Mouse (Mus musculus): Measurements from ENCODE around the gene Caml. TPM values are rescaled to one million over a fixed set of nuclear protein-coding genes. Genes with fewer than 3 reads are reported as not detected.
"Not testable (repeated sequence)": the region's sequence is repeated elsewhere in the genome, so short reads cannot be mapped to it uniquely, and the experiment has no call there.

Caml gene
- polyA plus RNA-seq, 1 experiment: 17.6 TPM

DNA sequence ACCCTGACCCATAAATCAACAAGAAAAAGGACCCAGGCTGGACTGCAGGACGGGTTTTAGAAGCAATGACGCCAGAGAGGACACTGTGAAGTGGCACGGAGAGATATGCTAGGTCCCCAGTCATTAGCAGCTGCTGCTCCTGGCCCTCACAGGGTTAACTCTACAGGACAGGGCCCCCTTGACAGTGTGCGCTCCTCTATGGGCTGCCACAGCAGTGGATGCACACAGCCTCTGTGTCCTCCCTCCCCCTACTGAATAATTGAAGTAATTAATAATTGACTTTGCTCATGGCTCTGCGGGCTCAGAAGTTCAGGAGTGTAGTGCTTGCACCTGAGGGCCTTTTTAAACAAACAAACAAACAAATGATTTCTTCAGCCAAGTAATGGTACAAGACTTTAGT is 9.3 kb upstream of the Caml start:
- no peak for DNase-seq (ENCODE audit: low read depth, low spot score)
- WGBS: 59% methylated on average over 5 of the region's 5 CpGs

DNA sequence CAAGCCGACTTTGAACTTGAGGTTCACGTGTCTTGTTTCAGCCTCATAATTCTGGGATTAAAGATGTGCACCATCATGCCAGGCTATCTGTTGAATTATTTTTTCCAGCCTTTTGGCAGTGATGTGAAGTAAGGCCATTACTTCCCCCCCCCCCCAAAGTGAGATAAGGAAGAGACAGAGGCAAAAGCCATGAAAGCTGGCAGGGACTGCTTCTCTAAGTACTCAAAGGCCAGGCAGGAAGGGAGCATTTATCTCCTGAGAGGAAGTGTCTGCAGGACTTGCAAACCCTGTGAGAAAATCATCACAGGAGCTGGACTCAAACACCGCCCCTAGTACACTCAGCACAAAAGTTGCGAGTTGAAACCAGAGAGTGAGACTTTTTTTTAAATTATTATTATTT is 3.5 kb upstream of the Caml start:
- DNase-seq (ENCODE audit: low read depth, low spot score): no peak
- WGBS: 86% methylated on average over 4 of the region's 4 CpGs

DNA sequence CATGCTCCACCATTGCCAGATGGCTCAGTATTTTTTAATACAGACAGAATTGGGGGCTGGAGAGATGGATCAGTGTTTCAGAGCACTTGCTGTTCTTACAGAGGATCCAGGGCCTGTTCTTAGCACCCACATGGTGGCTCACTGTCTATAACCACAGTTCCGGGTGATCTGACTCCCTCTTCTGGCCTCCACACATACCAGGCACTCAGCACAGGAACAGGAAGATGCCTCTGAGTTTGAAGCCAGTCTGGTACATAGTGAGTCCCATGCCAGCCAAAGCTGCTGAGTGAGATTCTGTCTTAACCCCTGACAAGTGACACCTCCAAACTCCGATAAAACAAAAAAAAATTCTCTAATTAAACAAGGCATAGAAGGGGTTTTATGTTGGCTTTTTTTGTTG is 2.5 kb upstream of the Caml start:
- WGBS: 68% methylated on average over 2 of the region's 2 CpGs
- DNase-seq (ENCODE audit: low read depth, low spot score): no peak

DNA sequence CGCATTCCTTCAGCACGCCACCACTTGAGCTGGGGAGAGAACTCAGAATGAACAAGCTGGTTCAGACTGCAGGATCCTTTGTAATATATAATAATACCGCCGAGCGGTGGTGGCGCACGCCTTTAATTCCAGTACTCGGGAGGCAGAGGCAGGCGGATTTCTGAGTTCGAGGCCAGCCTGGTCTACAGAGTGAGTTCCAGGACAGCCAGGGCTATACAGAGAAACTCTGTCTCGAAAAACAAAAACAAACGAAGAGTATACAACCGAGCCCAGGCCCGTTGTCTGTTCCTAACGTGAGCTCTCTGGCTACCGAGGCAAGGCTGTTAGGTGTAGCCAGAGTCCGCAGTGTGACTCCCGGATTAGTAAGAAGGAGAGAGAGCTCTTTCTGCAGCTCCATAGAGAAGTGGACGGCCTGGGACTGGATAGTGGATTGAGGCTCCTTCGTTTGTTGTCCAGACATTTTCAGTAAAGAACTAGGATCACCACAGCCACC is 603 bp upstream of the Caml start:
- DNase-seq (ENCODE audit: low read depth, low spot score): not testable (repeated sequence)
- WGBS: 9% methylated on average over 20 of the region's 20 CpGs

DNA sequence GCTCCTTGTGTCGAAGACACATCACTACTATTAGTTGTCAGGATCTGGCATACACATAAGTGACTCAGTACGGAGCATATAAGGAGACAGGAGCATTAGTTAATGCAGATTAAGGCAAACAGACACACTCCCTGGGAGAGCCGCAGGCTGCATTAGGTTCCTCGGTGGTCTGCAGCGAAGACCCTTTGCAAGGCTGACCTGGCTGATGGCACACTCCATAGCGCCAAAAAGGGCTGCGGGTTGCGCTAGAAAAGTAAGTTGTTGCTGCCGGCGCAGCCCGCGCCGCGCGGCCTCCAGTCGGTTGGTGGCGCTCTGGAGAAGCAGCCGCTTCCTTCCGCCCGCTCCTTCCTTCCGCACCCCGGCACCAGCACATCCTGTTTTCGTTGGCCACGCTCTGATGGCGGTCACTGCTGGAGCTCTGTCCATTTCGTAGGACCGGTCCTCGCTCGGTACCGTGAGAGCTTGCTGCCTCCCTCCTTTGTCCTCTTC is 11.9 kb downstream of the Caml start, which contains the start of gene Ddx46:
Ddx46 (plus strand) TSS at position 389 of the 489 bp plus-strand sequence.
- peak; percentile 52 for DNase-seq (ENCODE audit: low read depth, low spot score)
- WGBS: 3% methylated on average over 30 of the region's 30 CpGs

DNA sequence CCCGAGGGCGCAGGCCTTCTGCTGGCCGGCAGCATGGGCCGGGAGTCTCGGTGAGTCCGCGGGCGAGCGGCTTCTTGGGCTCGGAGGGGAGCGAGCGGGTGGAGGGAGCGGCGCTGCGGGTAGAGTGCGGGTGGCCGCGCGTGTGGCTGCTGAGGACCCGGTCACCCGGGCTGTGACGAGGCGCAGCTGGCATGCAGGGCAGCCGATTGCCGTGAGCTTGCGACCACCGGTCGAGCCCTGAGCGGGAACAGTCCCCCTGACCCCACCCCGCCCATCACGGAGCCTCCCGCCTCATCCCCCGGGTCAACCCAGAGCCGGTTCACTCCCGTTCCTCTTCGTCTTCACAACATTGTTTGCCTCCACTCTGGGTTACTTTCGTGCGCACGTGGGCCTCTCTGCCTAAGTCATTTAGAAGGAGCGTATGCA is 12.4 kb downstream of the Caml start:
- under 1% methylated on average over 40 of the region's 40 CpGs for WGBS
- DNase-seq (ENCODE audit: low read depth, low spot score): no peak

DNA sequence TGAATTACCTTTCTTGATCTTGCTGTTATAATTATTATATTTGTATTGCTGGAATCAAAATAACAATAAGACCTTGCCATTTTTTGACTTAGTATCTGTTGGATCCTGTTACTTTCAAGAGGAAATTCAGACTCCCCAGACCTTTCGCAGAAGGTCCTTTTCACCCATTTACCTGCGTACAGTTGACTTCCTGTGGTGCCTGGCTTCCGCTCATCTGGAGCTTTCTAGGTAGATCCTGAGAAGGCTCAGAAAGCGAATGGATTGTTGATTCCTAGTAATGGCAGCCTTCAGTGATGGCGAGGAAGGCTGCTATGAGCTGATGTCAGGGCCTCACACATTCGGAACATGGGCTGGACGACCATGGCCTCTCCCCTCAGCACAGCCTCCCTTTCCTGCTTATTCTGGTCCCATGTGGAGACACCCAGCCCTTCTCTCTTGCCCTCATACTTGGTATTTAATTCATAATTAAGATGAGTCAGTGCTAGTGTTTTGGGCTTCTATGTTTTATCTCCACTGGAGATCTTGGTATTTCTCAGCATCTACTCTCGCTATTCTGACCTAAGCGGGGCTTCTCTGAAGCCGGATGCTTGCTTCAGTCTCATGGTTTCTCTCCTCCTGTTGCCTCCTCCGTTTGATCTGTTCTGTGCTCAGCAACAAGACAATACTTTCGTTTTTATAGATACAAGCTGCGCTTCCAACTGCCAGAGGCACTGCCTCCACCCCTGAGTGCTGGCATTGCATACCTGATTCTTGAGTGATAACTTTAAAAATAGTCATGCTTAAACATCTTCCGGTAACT is 13.6 kb downstream of the Caml start:
- DNase-seq (ENCODE audit: low read depth, low spot score): no peak
- WGBS: 87% methylated on average over 14 of the region's 14 CpGs

DNA sequence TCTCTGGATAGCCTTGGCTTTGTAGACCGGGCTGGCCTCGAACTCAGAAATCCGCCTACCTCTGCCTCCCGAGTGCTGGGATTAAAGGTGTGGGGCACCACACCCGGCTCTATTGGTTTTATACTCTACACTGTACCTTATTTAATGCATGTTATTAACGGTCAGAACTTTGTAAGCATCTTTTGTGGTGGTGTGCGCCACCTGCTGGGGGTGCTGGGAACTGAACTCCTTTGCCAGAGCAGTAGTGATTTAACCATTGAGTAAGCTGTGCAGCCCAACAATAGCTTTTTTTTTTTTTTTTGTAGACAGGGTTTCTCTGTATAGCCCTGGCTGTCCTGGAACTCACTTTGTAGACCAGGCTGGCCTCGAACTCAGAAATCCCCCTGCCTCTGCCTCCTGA is 17.7 kb downstream of the Caml start:
- DNase-seq (ENCODE audit: low read depth, low spot score): not testable (repeated sequence)
- 30% methylated on average over 8 of the region's 8 CpGs for WGBS

DNA sequence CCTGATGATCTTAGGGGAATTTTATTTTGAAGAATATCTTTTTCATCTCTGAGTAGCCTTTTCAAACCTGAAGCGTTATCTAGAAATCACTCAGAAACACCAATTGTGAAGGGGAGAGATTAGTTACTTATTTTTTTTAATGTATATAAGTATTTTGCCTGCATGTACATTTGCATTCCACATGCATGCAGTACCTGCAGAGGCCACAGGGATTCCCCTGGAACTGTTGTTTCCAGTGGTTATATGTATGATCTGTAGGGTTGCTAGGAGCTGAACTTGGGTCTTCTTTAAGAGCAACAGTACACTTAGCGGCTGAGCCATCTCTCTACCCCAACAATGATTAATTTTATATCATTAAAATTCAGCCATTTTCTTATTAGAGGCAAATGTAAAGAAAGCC is 21.7 kb downstream of the Caml start:
- DNase-seq (ENCODE audit: low read depth, low spot score): no peak
- WGBS: 93% methylated on average over 2 of the region's 2 CpGs

DNA sequence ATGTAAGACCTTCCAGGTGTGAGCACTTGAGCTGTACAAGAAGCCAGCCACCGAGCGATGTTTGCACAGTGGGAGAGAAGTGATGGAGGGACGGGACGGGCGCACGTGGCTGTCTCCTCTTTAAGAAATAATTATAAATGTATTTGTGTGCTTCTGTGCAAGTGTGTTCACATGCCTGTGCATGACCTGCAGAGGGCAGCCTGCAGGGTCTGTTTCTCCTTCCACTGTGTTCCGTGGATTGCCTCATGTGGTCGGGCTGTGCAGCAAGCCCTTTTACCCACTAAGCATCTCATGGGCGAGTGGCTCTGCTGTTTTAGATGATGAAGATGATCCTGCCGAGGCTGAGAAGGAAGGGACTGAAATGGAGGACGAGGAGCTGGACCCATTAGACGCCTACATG is 27.3 kb downstream of the Caml start:
- 90% methylated on average over 12 of the region's 12 CpGs for WGBS

DNA sequence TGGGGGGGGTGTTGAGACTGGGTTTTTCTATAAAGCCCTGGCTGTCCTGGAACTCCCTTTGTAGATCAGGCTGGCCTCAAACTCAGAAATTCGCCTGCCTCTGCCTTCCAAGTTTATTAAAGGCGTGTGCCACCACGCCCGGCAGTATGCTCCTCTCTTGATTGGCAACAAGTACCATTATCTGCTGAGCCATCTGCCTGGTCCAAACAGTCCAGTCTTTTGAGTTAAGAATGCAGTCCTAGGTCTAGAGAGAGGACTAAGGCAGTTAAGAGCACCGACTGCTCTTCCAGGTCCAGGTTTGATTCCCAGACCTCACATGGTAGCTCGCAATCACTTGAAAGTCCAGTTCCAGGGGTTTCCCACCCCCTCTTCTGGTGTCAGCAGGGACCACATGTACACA is 28.2 kb downstream of the Caml start:
- DNase-seq (ENCODE audit: low read depth, low spot score): no peak
- WGBS: 81% methylated on average over 6 of the region's 6 CpGs

More for the DNA sequence above, 27.3 kb downstream of the Caml start:
- no peak for DNase-seq (ENCODE audit: low read depth, low spot score)

DNA sequence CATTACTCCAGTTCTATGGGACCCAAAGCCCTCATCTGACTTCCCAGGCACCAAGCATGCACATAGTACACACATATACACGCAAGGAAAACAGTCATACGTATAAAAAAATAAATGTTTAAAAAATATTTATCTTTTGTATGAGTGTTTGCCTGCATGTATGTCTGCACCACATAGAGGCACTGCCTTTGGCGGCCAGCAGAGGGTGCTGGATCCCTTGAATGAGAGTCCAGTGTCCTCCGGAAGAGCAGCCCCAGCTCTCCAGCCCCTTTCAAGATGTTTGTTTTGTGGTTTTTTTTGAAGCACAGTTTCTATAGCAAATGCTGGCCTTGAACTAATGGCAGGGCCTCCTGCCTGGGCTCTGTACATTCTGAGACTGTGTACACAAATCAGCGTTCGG is 45.7 kb downstream of the Caml start:
- no peak for DNase-seq (ENCODE audit: low read depth, low spot score)
- 80% methylated on average over 6 of the region's 6 CpGs for WGBS

DNA sequence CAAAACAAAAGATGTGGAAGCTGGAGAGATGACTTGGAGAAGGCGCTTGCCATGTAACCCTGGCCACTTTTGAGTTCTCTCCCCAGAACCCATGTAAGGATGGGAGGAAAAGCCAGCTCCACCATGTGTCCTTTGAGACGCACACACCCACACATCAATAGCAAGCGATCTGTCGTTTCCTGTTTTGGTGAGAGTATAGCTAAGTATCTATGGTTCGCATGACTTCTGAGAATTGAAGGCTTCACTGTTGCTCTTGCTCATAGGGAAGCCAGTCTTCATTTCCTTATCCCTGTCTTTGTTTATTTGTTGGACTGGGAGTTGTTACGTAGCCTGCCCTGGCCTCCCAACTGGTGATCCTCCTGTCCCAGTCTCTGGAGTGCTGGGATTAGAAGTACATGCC is 49.9 kb downstream of the Caml start:
- DNase-seq (ENCODE audit: low read depth, low spot score): no peak
- 90% methylated on average over 6 of the region's 6 CpGs for WGBS

DNA sequence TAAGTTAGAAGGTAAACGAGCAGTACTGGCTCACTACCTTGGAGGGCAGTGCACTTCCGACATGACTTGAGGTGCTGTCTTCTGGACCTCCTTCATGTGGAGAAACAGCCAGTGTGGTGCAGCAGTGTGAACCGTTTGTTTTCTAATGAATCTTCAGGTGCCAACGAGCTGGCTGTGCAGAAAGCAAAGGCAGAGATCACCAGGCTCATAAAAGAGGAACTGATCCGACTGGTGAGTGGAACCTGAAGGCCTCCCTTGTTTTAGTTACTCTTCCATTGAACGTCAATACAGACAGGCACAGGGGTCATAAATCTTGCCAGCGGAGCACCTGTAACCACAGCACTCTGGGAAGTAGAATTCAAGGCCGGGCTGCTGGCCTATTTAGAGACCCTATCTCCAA is 54.6 kb downstream of the Caml start:
- 45% methylated on average over 8 of the region's 8 CpGs for WGBS
- no peak for DNase-seq (ENCODE audit: low read depth, low spot score)

Other genes starting within 250 kb of the Caml start
- 1.0 and 1.4 TPM in 2 replicates for gene Slc34a1, start 224.8 kb upstream of the Caml start, polyA plus RNA-seq (2012; rRNA removed)
- not detected in 2 replicates for gene Pfn3, start 207.8 kb upstream of the Caml start, polyA plus RNA-seq (2012; rRNA removed)
- gene F12, start 196.2 kb upstream of the Caml start, polyA plus RNA-seq (2012; rRNA removed): 0.06 and 0.60 TPM in 2 replicates
- 56.4 and 63.8 TPM in 2 replicates for gene Grk6, start 177.9 kb upstream of the Caml start, polyA plus RNA-seq (2012; rRNA removed)
- 2.2 and 2.5 TPM in 2 replicates for gene Prr7, start 158.7 kb upstream of the Caml start, polyA plus RNA-seq (2012; rRNA removed)
- 8.0 and 8.2 TPM in 2 replicates for gene Dbn1, start 134.9 kb upstream of the Caml start, polyA plus RNA-seq (2012; rRNA removed)
- 72.4 and 77.3 TPM in 2 replicates for gene Pdlim7, start 109.3 kb upstream of the Caml start, polyA plus RNA-seq (2012; rRNA removed)
- gene Dok3, start 93.7 kb upstream of the Caml start, polyA plus RNA-seq (2012; rRNA removed): 20.3 and 20.9 TPM in 2 replicates
- gene Ddx41, start 86.3 kb upstream of the Caml start, polyA plus RNA-seq (2012; rRNA removed): 48.3 and 53.7 TPM in 2 replicates
- 59.6 and 62.7 TPM in 2 replicates for gene Fam193b, start 51.9 kb upstream of the Caml start, polyA plus RNA-seq (2012; rRNA removed)
- gene Tmed9, start 49.3 kb upstream of the Caml start, polyA plus RNA-seq (2012; rRNA removed): 86.6 and 105 TPM in 2 replicates
- gene B4galt7, start 23.1 kb upstream of the Caml start, polyA plus RNA-seq (2012; rRNA removed): 19.0 and 21.8 TPM in 2 replicates
- gene Ddx46, start 12.0 kb downstream of the Caml start, polyA plus RNA-seq (2012; rRNA removed): 8.4 and 13.6 TPM in 2 replicates
- 12.1 and 18.5 TPM in 2 replicates for gene B230219D22Rik, start 70.1 kb downstream of the Caml start, polyA plus RNA-seq (2012; rRNA removed)
- 23.9 and 28.5 TPM in 2 replicates for gene Txndc15, start 91.6 kb downstream of the Caml start, polyA plus RNA-seq (2012; rRNA removed)
- gene Pcbd2, start 104.4 kb downstream of the Caml start, polyA plus RNA-seq (2012; rRNA removed): 28.3 and 41.6 TPM in 2 replicates
- 0.06 TPM in 1 of 2 replicates, not detected in the other for gene Catsper3, start 161.6 kb downstream of the Caml start, polyA plus RNA-seq (2012; rRNA removed)
- 10.3 and 11.3 TPM in 2 replicates for gene Pitx1, start 213.2 kb downstream of the Caml start, polyA plus RNA-seq (2012; rRNA removed)